Mouse (Mus musculus) megakaryocyte, embryonic 14.5 days (primary cell): Measurements from ENCODE around the gene Olfr824.

Experiments used
- FLI1 ChIP-seq: IDR thresholded peaks from 2 replicates; pipeline ENCODE4 v1.6.1; 2012; ENCODE audit warnings: low read length, inconsistent platforms, mixed read lengths
- GATA1 ChIP-seq: IDR thresholded peaks from 3 replicates; pipeline ENCODE4 v1.6.1; 2012; ENCODE audit warnings: mixed read lengths, low read length, inconsistent platforms, borderline replicate concordance

- no peak for TF ChIP-seq GATA1
- TF ChIP-seq FLI1: no peak
Measured at GRCm38 (mm10) chr10:130165196-130165595, 35.4 kb upstream of the Olfr824 start.
